ENCODE assay signal across 20 mouse cellular contexts in genomic region chr13:49349836-49350505, GRCm38 (mm10). TPM values are rescaled to one million over a fixed set of nuclear protein-coding genes. Genes with fewer than 3 reads are reported as not detected.
DNase-seq lines count a peak whose midpoint lies in the region; ATAC-seq and TF ChIP-seq lines count a peak whose summit lies in the region.
"Had no signal": no experiment of that assay in that cellular context is flagged by ENCODE, and none has a peak within 500 bp of the region (broad histone marks: within the 10 kb centered on the region; RNA-seq: fewer than 3 reads in every experiment).

No protein-coding gene starts in this region.

- DNase-seq in heart, adult 2 months: peak in 1 of 2 experiments; percentile 20
- no peak for DNase-seq in heart, adult 9 months (ENCODE audit: low spot score in 2 of 2)
- DNase-seq in midbrain, embryonic 11.5 days (ENCODE audit: low spot score, missing footprints): peak; percentile 64
- no peak for DNase-seq in gastrocnemius, postnatal 4 days (ENCODE audit: low spot score in 2 of 2)
- no peak for DNase-seq in frontal cortex, postnatal 10 days (ENCODE audit: low spot score in 2 of 2)
- DNase-seq: adrenal gland, adult 8-10 months; adrenal gland, postnatal 36 days; cerebellum, adult 2 months; cerebellum, postnatal 14 days; embryo, embryonic 11 days; gastrocnemius, postnatal 10 days had no signal

- peaks cover 35% of the 10 kb centered on the region for H3K36me3 ChIP-seq in heart, adult 2 months (ENCODE audit: control insufficient read depth, insufficient read depth, low read length)
- no peaks in the 10 kb centered on the region; the same call in 1 of the 2 replicates for H3K36me3 ChIP-seq in midbrain, embryonic 11.5 days (ENCODE audit: control insufficient read depth, insufficient read depth, low read length)
- H3K36me3 ChIP-seq in midbrain, embryonic 13.5 days: no peaks in the 10 kb centered on the region
- H3K36me3 ChIP-seq: embryonic facial prominence, embryonic 15.5 days; forebrain, embryonic 10.5 days; heart, embryonic 10.5 days; heart, embryonic 15.5 days; hindbrain, embryonic 15.5 days had no signal

- no peak for TF ChIP-seq POLR2A in heart, adult 2 months (IDR thresholded peaks at IDR 0.05; ENCODE audit: insufficient read depth, low read depth, low read length)

- no peak for ATAC-seq in midbrain, embryonic 11.5 days (ENCODE audit: low FRiP score)
- ATAC-seq in midbrain, embryonic 13.5 days: no peak
- ATAC-seq in megakaryocyte progenitor cell, adult 5-6 weeks (replicated peaks; ENCODE audit: poor library complexity): 0 out of 2 replicates have a peak, but pooled peaks have one; percentile 3
- ATAC-seq: forebrain, embryonic 14.5 days had no signal

- H3K79me2 ChIP-seq in heart, adult 2 months (replicated peaks; ENCODE audit: control insufficient read depth, insufficient read depth, low read length): peaks cover 7% of the 10 kb centered on the region

- no peak overlapping the region for H3K4me3 ChIP-seq in heart, adult 2 months
- H3K4me3 ChIP-seq in midbrain, embryonic 11.5 days (ENCODE audit: low read depth, low read length): no peak overlapping the region
- H3K4me3 ChIP-seq in midbrain, embryonic 13.5 days (replicated peaks): no peak overlapping the region
- H3K4me3 ChIP-seq: embryonic facial prominence, embryonic 15.5 days; erythroblast, embryonic 14.5 days; forebrain, embryonic 10.5 days; heart, embryonic 10.5 days; heart, embryonic 15.5 days; hindbrain, embryonic 15.5 days had no signal

- WGBS in heart, adult 2 months: 62% methylated on average over 6 of the region's 6 CpGs
- WGBS in midbrain, embryonic 11.5 days: 94% methylated on average over 6 of the region's 6 CpGs
- WGBS in midbrain, embryonic 13.5 days: 94% methylated on average over 6 of the region's 6 CpGs

- no peak overlapping the region for H3K9ac ChIP-seq in heart, adult 2 months (ENCODE audit: low read depth, low read length)
- no peak overlapping the region for H3K9ac ChIP-seq in midbrain, embryonic 11.5 days (ENCODE audit: low read length)
- no peak overlapping the region for H3K9ac ChIP-seq in midbrain, embryonic 13.5 days (replicated peaks)
- H3K9ac ChIP-seq: embryonic facial prominence, embryonic 15.5 days; heart, embryonic 15.5 days; hindbrain, embryonic 15.5 days had no signal

- TF ChIP-seq EP300 in heart, adult 2 months (IDR thresholded peaks at IDR 0.05; ENCODE audit: insufficient read depth, low read depth, low read length): no peak

- H3K27me3 ChIP-seq in heart, adult 2 months (ENCODE audit: control insufficient read depth, insufficient read depth, low read length): no peaks in the 10 kb centered on the region
- H3K27me3 ChIP-seq in midbrain, embryonic 11.5 days (ENCODE audit: control insufficient read depth, insufficient read depth, low read length): no peaks in the 10 kb centered on the region
- H3K27me3 ChIP-seq in midbrain, embryonic 13.5 days: no peaks in the 10 kb centered on the region
- H3K27me3 ChIP-seq: embryonic facial prominence, embryonic 15.5 days; heart, embryonic 15.5 days; hindbrain, embryonic 15.5 days had no signal

- H3K4me2 ChIP-seq in midbrain, embryonic 11.5 days: no peak overlapping the region
- H3K4me2 ChIP-seq in midbrain, embryonic 13.5 days (replicated peaks): no peak overlapping the region
- H3K4me2 ChIP-seq: embryonic facial prominence, embryonic 15.5 days; heart, embryonic 15.5 days; hindbrain, embryonic 15.5 days had no signal

- TF ChIP-seq CTCF in heart, adult 2 months (IDR thresholded peaks at IDR 0.05): no peak

- H3K27ac ChIP-seq in heart, adult 2 months: peak overlapping the region; percentile 15
- no peak overlapping the region for H3K27ac ChIP-seq in midbrain, embryonic 11.5 days (ENCODE audit: low read depth, low read length)
- no peak overlapping the region for H3K27ac ChIP-seq in midbrain, embryonic 13.5 days
- H3K27ac ChIP-seq: embryonic facial prominence, embryonic 15.5 days; forebrain, embryonic 10.5 days; heart, embryonic 10.5 days; heart, embryonic 15.5 days; hindbrain, embryonic 15.5 days had no signal

- intact Hi-C loops in heart, adult 2 months (cut with DNase I): no loop called here

- peaks cover 57% of the 10 kb centered on the region for H3K4me1 ChIP-seq in heart, adult 2 months (ENCODE audit: control insufficient read depth, insufficient read depth, low read length)
- peaks cover 7% of the 10 kb centered on the region; the same call in 1 of the 2 replicates for H3K4me1 ChIP-seq in midbrain, embryonic 11.5 days (ENCODE audit: control insufficient read depth, insufficient read depth, low read length)
- peaks cover 53% of the 10 kb centered on the region for H3K4me1 ChIP-seq in midbrain, embryonic 13.5 days (replicated peaks)

- no peaks in the 10 kb centered on the region for H3K9me3 ChIP-seq in midbrain, embryonic 11.5 days (ENCODE audit: control insufficient read depth, low read length)
- H3K9me3 ChIP-seq in midbrain, embryonic 13.5 days: no peaks in the 10 kb centered on the region
- H3K9me3 ChIP-seq: embryonic facial prominence, embryonic 15.5 days; forebrain, embryonic 10.5 days; heart, embryonic 10.5 days; heart, embryonic 15.5 days; hindbrain, embryonic 15.5 days had no signal

RNA-seq across cellular contexts. Expression of gene Bicd2, which starts 8.6 kb away (rescaled TPM):
- 10 to 100 TPM; 72.4 to 77.6 TPM for total RNA-seq in heart, adult 2 months (2021)
- 44.5 and 64.2 TPM in 2 replicates for polyA plus RNA-seq in heart, adult 2 months (2012; rRNA removed)
- polyA plus RNA-seq in midbrain, embryonic 11.5 days (2014; fragmentation: Nextera tagmentation; extraction: Ambion mirVana): 24.8 and 25.3 TPM in 2 replicates
- 24.0 and 26.6 TPM in 2 replicates for polyA plus RNA-seq in midbrain, embryonic 13.5 days (2015; fragmentation: Nextera tagmentation; extraction: Ambion mirVana)
- total RNA-seq in megakaryocyte progenitor cell, adult 5-6 weeks (2015): 9.7 and 10.9 TPM in 2 replicates
- total RNA-seq in megakaryocyte progenitor cell, adult 5-6 weeks (2017): 17.1 and 21.5 TPM in 2 replicates
- total RNA-seq in gastrocnemius, postnatal 4 days (2021): 10 to 100 TPM; 32.9 to 35.7 TPM

RNA-seq across cellular contexts. Expression of gene Fgd3, which starts 29.9 kb away (rescaled TPM):
- total RNA-seq in heart, adult 2 months (2021): 1 to 10 TPM in 1 of 2 experiments, under 1 TPM in 1; 0.96 to 1.0 TPM
- polyA plus RNA-seq in heart, adult 2 months (2012; rRNA removed): 0.96 and 0.97 TPM in 2 replicates
- polyA plus RNA-seq in midbrain, embryonic 11.5 days (2014; fragmentation: Nextera tagmentation; extraction: Ambion mirVana): 0.74 and 0.77 TPM in 2 replicates
- polyA plus RNA-seq in midbrain, embryonic 13.5 days (2015; fragmentation: Nextera tagmentation; extraction: Ambion mirVana): 1.8 TPM in 2 replicates
- total RNA-seq in megakaryocyte progenitor cell, adult 5-6 weeks (2015): 3.4 and 4.1 TPM in 2 replicates
- 8.6 and 9.3 TPM in 2 replicates for total RNA-seq in megakaryocyte progenitor cell, adult 5-6 weeks (2017)
- total RNA-seq in gastrocnemius, postnatal 4 days (2021): 1 to 10 TPM in 1 of 2 experiments, under 1 TPM in 1; 0.98 to 1.5 TPM
